Mouse (Mus musculus): Measurements from ENCODE around the gene Ppdpf.

Ppdpf gene

GRCm38 (mm10) chr2:181219538-181220216 lies 32.6 kb downstream of the Ppdpf start, which contains the start of gene Fndc11:
Gene Fndc11 (plus strand): TSS chr2:181220013.
- DNase-seq = peak; percentile 83 to 94

- DNase-seq = peak in 1 of 2 experiments; percentile 49
Measured at GRCm38 (mm10) chr2:181220361-181220760, 33.3 kb downstream of the Ppdpf start.

- DNase-seq = no peak
Measured at GRCm38 (mm10) chr2:181224994-181225393, 37.9 kb downstream of the Ppdpf start.

DNA sequence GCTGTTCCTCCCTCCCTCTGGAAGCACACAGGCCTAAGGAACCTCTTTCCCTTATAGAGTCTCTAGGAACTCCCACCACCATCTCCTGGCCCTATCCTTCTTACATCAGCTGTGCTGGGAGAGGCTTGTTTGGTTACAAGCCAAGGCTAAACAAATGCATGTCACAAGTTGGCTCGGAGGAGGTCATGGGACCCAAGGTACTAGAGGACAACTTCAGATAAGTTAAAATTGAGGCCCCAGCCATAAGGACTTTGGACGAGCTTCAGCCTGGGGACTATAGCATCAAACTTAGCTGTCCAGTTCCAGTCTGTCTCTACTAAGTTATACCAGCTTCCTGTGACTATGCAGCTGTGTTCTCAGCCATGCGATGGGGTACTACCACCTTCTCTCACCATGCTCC lies 40.1 kb downstream of the Ppdpf start:
- no peak for DNase-seq

DNA sequence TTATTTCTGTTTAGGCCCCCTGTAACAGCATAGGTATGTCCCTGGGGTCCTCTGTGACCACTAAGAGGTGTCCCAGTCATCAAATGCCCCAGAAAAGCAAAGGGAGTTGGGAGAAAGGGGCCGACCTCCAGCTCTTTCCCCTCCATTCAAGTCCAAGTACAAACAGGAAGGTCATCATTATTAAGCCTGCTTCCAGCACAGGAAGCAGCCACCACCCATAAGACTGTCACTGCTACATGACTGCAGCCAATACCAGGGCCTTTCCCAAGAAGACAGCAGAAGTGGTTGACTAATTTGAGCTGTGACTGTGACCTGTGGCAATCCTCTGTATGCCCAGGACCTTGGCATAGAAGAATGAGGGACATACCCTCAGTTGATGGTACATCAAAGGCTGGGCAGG lies 41.3 kb downstream of the Ppdpf start:
- DNase-seq = peak in 1 of 2 experiments; percentile 25

DNA sequence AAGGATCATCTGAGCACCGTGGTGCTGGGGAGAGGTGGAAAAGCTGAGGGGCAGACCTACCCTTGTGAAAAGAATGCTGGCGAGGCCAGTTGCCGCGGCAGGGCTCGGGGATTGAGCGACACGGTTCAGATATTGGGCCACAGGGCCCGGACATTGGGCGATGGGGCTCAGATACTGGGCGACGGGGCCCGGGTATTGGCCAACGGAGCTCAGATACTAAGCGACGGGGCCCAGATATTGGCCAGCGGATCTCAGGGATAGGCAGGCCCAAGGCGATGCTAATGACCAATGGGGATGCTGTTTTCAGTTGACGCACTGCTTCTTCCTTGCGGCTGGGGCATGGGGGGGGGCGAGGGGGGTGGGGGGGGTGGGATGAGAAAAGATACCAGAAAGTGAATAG lies 44.1 kb downstream of the Ppdpf start:
- peak in 1 of 2 experiments; percentile 27 for DNase-seq

GRCm38 (mm10) chr2:181233443-181233842 lies 46.4 kb downstream of the Ppdpf start:
- peak in 1 of 2 experiments; percentile 27 for DNase-seq

GRCm38 (mm10) chr2:181234680-181235079 lies 47.6 kb downstream of the Ppdpf start:
- DNase-seq = peak in 1 of 2 experiments; percentile 18

GRCm38 (mm10) chr2:181235681-181236566 lies 48.9 kb downstream of the Ppdpf start:
- DNase-seq = peak in 1 of 2 experiments; percentile 29

DNA sequence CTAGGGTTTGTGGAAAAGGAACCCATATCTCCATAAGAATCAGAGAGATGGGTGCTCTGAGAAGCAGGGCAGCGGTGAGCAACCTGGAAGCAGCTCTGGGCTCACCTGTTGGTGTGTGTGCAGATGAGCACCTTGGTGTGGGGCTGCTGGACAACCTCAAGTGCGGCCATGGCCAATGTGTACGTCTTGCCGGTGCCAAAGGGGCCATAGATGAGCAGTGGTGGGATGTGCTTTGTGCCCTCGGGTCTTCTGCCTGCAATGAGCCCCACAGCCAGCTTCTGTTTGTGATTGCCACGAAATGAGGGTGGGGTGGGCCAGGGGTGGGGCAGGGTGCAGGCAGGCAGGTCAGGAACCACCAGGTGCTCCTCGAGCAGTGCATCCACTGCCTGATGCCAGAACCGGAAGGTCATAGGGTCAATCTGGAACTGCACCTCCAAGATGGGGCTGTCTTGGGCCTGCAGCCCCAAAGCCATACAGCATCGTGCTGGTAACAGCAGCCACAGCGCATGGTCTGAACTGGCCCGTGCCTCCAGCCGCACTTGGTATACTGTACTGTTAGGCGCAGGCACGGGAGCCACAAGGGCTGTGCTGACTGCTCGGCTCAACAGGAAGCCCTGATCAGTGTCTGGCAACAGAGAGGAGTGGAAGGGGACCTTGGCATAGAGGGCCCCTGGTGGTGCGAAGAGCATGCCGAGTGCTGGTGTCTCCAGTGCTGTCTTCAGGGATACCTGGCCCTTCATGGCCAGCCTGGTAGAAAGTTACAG lies 50.4 kb downstream of the Ppdpf start:
- peak in 1 of 2 experiments; percentile 34 for DNase-seq

DNA sequence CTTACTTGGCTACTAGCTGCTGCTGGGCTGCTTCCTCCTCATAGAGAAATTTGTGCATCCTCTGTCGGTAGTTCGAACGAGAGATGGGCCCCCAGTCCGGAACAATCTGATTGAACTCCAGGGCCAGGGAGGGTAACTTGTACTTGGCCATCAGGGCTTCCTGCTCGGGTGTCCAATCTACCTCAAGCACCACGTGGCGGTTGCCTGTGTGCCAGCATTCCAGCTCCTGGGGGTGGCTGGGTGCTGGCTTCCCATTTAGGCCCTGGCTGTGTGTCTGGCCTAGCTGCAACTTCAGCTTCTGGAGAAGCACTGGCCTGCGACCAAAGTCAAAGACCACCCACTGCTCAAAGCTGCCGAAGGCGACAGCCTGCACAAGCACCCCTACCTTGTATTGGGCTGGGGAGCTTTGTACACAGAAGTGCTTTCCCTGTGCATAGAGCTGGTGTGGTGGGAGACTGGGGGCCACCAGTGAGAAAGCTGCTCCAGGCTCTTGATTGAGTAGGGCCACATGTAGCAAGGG lies 51.1 kb downstream of the Ppdpf start:
- peak in 1 of 2 experiments; percentile 58 for DNase-seq
